Mouse (Mus musculus) liver, embryonic 14.5 days (tissue): Measurements from ENCODE around the gene Eml5.

Experiments used
- CTCF ChIP-seq: IDR thresholded peaks from 2 replicates; pipeline ENCODE4 v1.5.1; 2016; ENCODE audit warnings: antibody characterized with exemption, low read depth, control low read depth
- EP300 ChIP-seq: IDR thresholded peaks from 2 replicates; pipeline ENCODE4 v1.6.1; 2016; ENCODE audit warnings: antibody characterized with exemption, low read depth

- TF ChIP-seq CTCF (no peak), EP300 (no peak)
Measured at GRCm38 (mm10) chr12:98931174-98931573, 29.9 kb upstream of the Eml5 start.
